Mouse (Mus musculus) intestine, embryonic 14.5 days (tissue): ENCODE results near the gene Ccnl1. TPM values are rescaled to one million over a fixed set of nuclear protein-coding genes. Genes with fewer than 3 reads are reported as not detected.
A peak's percentile ranks its signal among the peaks of the same experiment; 100 is the strongest.

Experiments
- ATAC-seq: fragments of 200-750 bp; cut with Nextera tagmentation; replicated peaks from 2 replicates; pipeline ENCODE4 v1.8.0; 2017; ENCODE audit warnings: low read depth, moderate number of reproducible peaks, moderate TSS enrichment, moderate library complexity; ENCODE audit not compliant: low FRiP score, low TSS enrichment
- DNase-seq: peaks from one replicate; pipeline ENCODE4 v3.0.0-alpha.2; 2018; ENCODE audit warnings: low spot score
- H3K27ac ChIP-seq: fragments of 300-500 bp; sonication (generic); 2 replicates; pipeline ENCODE4 v1.5.1; 2014; ENCODE audit warnings: low read depth, mild to moderate bottlenecking, control low read depth
- H3K27me3 ChIP-seq: fragments of 300-500 bp; sonication (generic); replicated peaks from 2 replicates; pipeline ENCODE4 v1.6.1; 2014; ENCODE audit warnings: low read length, control low read depth; ENCODE audit not compliant: control insufficient read depth, insufficient read depth
- H3K36me3 ChIP-seq: fragments of 300-500 bp; sonication (generic); 2 replicates; pipeline ENCODE4 v1.6.1; 2014; ENCODE audit warnings: low read length, control low read depth; ENCODE audit not compliant: control insufficient read depth, insufficient read depth
- H3K4me1 ChIP-seq: fragments of 300-500 bp; sonication (generic); replicated peaks from 2 replicates; pipeline ENCODE4 v1.6.1; 2014; ENCODE audit warnings: low read length, control low read depth, mixed read lengths; ENCODE audit not compliant: control insufficient read depth, insufficient read depth
- H3K4me2 ChIP-seq: fragments of 300-500 bp; sonication (generic); 2 replicates; pipeline ENCODE4 v1.6.1; 2014; ENCODE audit warnings: low read length
- H3K4me3 ChIP-seq: fragments of 300-500 bp; sonication (generic); 2 replicates; pipeline ENCODE4 v1.5.1; 2014; ENCODE audit warnings: low read depth, low read length, control low read depth, mixed read lengths
- H3K9ac ChIP-seq: fragments of 300-500 bp; sonication (generic); 2 replicates; pipeline ENCODE4 v1.6.1; 2014; ENCODE audit warnings: mild to moderate bottlenecking, low read length
- H3K9me3 ChIP-seq: fragments of 300-500 bp; sonication (generic); 2 replicates; pipeline ENCODE4 v1.6.1; 2016; ENCODE audit warnings: low read length, control low read depth; ENCODE audit not compliant: control insufficient read depth
- WGBS: fragments of 180-500 bp; shearing (Covaris S2); extraction: QIAGEN DNeasy Blood & Tissue Kit; methylation state at CpG from one replicate; pipeline ENCODE4 v1.1.7; 2014; 5-methylcytosine and 5-hydroxymethylcytosine counted together
- polyA plus RNA-seq: library from polyadenylated mRNA; unstranded; fragments of >200 nt; fragmentation: Nextera tagmentation; extraction: Ambion mirVana; gene quantifications from 2 replicates; pipeline ENCODE4 v1.2.1, GENCODE M21; 2014

Ccnl1 gene
- polyA plus RNA-seq, 1 experiment from 2014 or later = 123 TPM

DNA sequence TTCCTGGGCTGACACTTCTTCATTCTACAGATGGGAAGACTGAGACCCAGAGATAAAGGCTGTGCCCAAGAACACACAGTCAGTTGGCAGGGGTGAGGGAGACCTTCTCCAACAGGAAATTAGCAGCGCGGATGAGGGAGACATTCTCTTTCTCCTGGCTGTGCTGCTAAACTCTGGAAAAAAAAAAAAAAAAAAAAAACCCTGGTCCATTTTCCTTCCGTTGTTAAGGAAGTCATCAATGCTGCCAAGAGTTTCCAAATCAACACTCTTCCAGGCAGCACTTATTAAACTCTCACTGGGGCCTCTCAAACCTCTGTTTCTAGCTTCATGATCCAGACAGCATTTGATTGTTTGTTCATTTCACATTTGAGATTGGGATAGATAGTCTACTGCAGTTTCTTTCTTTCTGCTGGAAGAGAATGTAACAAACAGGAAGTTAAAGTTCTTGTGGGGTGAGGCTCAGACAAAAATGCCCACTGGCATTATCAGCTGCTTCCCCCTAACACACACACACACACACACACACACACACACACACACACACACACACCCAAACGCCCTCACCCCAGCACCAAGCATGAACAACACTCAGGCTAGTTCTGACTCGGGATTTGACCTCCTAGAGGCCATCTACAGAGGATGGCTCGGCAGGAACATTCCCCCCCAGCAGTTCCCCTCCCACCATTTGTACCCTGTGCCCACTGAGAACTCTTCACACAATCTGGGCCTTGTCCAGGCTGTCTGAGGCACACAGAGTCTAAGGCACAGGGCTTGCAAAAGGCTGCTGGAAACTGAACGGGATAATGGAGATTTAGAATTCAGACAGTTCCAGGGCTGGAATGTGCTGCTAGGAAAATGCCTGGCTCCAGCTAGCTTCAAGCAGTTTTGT lies 52.5 kb downstream of the Ccnl1 start:
- DNase-seq = no peak
- ATAC-seq = no peak

DNA sequence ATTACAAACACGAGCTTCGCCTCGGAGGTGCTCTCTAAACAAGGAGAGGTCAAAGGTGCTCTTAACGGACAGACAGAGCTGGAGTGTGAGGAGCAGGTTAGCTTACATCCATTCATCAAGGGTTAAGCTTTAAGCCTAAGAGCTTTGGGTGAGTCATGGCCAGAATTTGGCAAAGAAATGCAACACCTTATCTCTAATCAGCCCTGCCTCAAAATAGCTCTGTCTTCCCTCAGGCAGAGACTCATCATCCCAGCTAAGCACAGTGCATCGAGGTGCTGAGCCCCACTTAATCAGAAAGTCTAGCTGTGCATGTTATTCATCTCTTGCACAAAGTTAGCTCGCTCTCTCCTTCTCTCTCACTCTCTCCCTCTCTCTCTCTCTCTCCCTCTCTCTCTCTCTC lies 53.3 kb downstream of the Ccnl1 start:
- no peaks in the 10 kb centered on the region for H3K27me3 ChIP-seq
- DNase-seq (no peak), ATAC-seq (0 out of 2 replicates have a peak, but pooled peaks have one; percentile 43)
- H3K27ac ChIP-seq = no peak overlapping the region
- no peaks in the 10 kb centered on the region for H3K4me1 ChIP-seq
- H3K9ac ChIP-seq = no peak overlapping the region
- no peaks in the 10 kb centered on the region for H3K9me3 ChIP-seq
- WGBS = 19% methylated on average over 6 of the region's 6 CpGs
- no peak overlapping the region for H3K4me2 ChIP-seq
- H3K36me3 ChIP-seq = no peaks in the 10 kb centered on the region
- no peak overlapping the region for H3K4me3 ChIP-seq

More for the DNA sequence above, 52.5 kb downstream of the Ccnl1 start:
- Histone ChIP-seq H3K9me3 (no peaks in the 10 kb centered on the region), H3K4me1 (no peaks in the 10 kb centered on the region), H3K27me3 (no peaks in the 10 kb centered on the region), H3K27ac (no peak overlapping the region), H3K4me3 (no peak overlapping the region), H3K4me2 (no peak overlapping the region), H3K36me3 (no peaks in the 10 kb centered on the region), H3K9ac (no peak overlapping the region)
- 29% methylated on average over 7 of the region's 7 CpGs for WGBS

DNA sequence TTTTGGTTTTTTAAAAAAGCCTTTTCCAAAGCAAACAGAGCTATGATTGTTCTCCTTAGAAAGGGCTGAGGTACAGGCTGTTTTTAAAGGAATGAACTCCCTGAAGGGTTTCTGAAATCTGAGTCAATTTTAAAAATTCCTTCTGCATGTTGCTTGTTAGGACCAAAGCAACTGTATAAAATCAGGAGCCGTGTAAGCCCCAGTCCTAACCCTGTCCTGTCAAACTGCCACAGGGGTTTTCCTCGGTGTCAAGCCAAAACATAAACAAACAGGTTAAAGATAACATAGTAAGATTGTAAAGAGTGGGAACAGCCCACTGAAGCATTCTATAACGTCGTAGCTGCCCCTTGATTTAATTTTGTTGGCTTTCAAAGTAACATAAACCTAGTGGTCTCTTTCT lies 53.9 kb downstream of the Ccnl1 start:
- Histone ChIP-seq H3K27me3 (no peaks in the 10 kb centered on the region), H3K36me3 (no peaks in the 10 kb centered on the region), H3K4me2 (no peak overlapping the region), H3K9ac (no peak overlapping the region), H3K9me3 (no peaks in the 10 kb centered on the region), H3K4me1 (no peaks in the 10 kb centered on the region), H3K27ac (no peak overlapping the region), H3K4me3 (no peak overlapping the region)
- no peak for ATAC-seq
- WGBS = 11% methylated on average over 4 of the region's 4 CpGs
- DNase-seq = no peak

DNA sequence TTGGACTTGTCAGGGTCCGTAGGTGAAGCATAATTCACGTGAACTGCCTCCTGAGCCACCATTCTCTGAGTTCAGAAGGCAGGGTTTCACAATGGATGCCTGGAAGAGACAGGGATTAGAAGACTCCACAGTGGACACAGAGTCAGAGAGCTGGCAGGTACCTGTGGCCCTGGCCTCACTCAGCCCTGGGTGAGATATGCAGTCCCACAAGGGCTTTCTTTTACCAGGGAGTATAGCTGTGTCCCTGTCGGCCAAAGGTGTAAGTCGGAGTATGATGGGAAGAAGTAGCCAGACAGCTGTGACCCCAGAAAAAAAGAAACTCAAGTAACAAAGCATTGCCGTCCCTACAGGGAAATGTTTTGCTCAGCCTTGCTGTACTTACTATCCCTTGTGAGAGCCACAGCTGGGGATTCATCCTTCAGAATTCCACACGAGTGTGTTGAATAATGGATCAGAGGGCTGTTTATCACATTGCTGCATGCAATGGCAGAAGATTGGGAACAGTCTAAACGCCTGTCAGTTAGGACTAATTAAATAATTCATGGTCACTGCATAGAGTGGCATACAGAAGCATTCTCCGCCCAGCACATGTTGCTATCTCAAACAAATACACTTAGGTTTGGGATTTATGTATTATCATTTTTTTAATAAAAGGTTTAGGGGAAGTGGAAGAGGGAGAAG lies 59.3 kb downstream of the Ccnl1 start:
- DNase-seq = no peak
- H3K9ac ChIP-seq = no peak overlapping the region

DNA sequence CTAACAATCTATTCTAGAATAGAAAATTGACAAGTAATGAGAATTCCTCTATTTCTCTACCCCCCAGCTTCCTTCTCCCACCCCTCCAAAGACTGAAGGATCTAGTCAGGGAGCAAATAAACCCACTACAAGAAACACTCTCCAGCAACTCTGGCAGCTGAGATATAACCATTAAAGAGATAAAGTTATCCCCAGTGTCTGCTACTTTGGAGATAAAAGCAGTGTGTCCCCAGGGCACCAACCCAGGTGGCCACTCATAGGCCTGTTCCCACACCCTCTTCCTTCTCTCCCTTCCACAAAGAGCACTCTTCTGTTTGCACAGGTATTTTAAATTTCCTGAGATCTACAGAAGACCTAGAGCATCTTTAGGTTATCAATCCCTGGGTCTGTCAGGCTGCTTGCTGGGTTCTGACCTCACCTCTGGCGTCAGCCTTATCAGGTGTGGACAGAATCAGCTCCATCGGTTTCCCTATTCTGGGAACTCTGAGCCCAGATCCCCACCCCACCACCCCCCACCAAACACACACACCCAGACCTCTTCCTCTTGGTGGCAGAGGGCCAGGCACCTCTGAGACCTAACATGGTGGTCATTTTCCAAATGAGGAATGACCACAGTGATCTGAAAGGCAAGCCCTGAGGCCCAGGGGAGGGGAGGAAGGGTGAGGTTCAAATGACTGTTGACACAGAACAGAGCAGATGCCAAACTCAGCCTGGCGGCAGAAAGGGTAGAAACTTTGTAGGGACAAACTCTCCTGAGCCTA lies 60.6 kb downstream of the Ccnl1 start:
- Histone ChIP-seq H3K27ac (no peak overlapping the region), H3K4me2 (no peak overlapping the region), H3K27me3 (no peaks in the 10 kb centered on the region), H3K9ac (no peak overlapping the region), H3K4me1 (no peaks in the 10 kb centered on the region), H3K9me3 (no peaks in the 10 kb centered on the region), H3K36me3 (no peaks in the 10 kb centered on the region), H3K4me3 (no peak overlapping the region)
- DNase-seq (no peak), ATAC-seq (no peak)
- 17% methylated on average over 3 of the region's 3 CpGs for WGBS

More for the DNA sequence above, 59.3 kb downstream of the Ccnl1 start:
- Histone ChIP-seq H3K36me3 (no peaks in the 10 kb centered on the region), H3K4me1 (no peaks in the 10 kb centered on the region), H3K27me3 (no peaks in the 10 kb centered on the region), H3K27ac (no peak overlapping the region), H3K9me3 (no peaks in the 10 kb centered on the region), H3K4me2 (no peak overlapping the region), H3K4me3 (no peak overlapping the region)
- no peak for ATAC-seq
- WGBS = 49% methylated on average over 8 of the region's 8 CpGs
